Mouse (Mus musculus) lung, embryonic 15.5 days (tissue): ENCODE measurements at regions not wholly inside any gene's neighbourhood (a gene's known extent, or its start where the extent isn't known, plus 50 kb on each side); places are given as distances from the start of the nearest gene placed in this dataset.

Experiments
- ATAC-seq: fragments of 200-750 bp; cut with Nextera tagmentation; 2 replicates; pipeline ENCODE4 v1.8.0; 2017; ENCODE audit warnings: moderate number of reproducible peaks, borderline replicate concordance; ENCODE audit not compliant: low FRiP score, low TSS enrichment; ENCODE audit errors: extremely low read depth
- H3K27ac ChIP-seq: fragments of 300-500 bp; sonication (generic); 2 replicates; pipeline ENCODE4 v1.5.1; 2015; ENCODE audit warnings: moderate library complexity, mild to moderate bottlenecking, inconsistent platforms
- H3K27me3 ChIP-seq: fragments of 300-500 bp; sonication (generic); 2 replicates; pipeline ENCODE4 v1.6.1; 2015; ENCODE audit warnings: inconsistent platforms
- H3K36me3 ChIP-seq: fragments of 300-500 bp; sonication (generic); 2 replicates; pipeline ENCODE4 v1.6.1; 2015; ENCODE audit warnings: inconsistent platforms
- H3K4me1 ChIP-seq: fragments of 300-500 bp; sonication (generic); 2 replicates; pipeline ENCODE4 v1.6.1; 2015; ENCODE audit warnings: inconsistent platforms
- H3K4me2 ChIP-seq: fragments of 300-500 bp; sonication (generic); 2 replicates; pipeline ENCODE4 v1.6.1; 2015; ENCODE audit warnings: inconsistent platforms, mild to moderate bottlenecking, moderate library complexity
- H3K4me3 ChIP-seq: fragments of 300-500 bp; sonication (generic); 2 replicates; pipeline ENCODE4 v1.5.1; 2015; ENCODE audit warnings: mild to moderate bottlenecking, inconsistent platforms
- H3K9ac ChIP-seq: fragments of 300-500 bp; sonication (generic); 2 replicates; pipeline ENCODE4 v1.6.1; 2015; ENCODE audit warnings: inconsistent platforms
- H3K9me3 ChIP-seq: fragments of 300-500 bp; sonication (generic); 2 replicates; pipeline ENCODE4 v1.6.1; 2016; ENCODE audit warnings: inconsistent platforms
- WGBS: fragments of 180-500 bp; shearing (Covaris S2); methylation state at CpG from one replicate; pipeline ENCODE4 v1.1.7; 2015; 5-methylcytosine and 5-hydroxymethylcytosine counted together

DNA sequence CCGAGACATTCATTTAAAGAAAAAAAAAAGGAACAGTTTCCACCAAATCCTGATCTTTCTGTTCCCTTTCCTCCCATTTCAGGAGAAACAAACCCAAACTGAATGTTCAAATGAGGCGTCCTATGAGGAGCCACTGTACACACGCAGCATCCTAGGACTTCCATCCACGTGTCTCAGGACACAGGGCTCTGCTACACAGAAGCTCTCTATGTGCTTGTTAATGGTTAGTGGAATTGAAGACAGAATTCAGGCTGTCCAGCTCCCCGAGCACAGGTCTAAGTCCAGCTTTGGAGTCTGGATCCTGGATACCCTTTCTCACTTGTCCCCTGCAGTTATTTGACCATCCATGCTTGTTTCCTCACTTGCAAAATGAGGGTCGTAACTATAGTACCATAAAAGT is 444.4 kb downstream of the Tns3 start:
- Histone ChIP-seq H3K9ac (no peak overlapping the region), H3K27me3 (no peaks in the 10 kb centered on the region), H3K36me3 (no peaks in the 10 kb centered on the region), H3K9me3 (no peaks in the 10 kb centered on the region), H3K4me1 (0 out of 2 replicates have a peak, but pooled peaks cover 3% of the 10 kb centered on the region), H3K4me2 (no peak overlapping the region), H3K4me3 (no peak overlapping the region), H3K27ac (no peak overlapping the region)
- no peak for ATAC-seq
- WGBS = 68% methylated on average over 6 of the region's 6 CpGs

DNA sequence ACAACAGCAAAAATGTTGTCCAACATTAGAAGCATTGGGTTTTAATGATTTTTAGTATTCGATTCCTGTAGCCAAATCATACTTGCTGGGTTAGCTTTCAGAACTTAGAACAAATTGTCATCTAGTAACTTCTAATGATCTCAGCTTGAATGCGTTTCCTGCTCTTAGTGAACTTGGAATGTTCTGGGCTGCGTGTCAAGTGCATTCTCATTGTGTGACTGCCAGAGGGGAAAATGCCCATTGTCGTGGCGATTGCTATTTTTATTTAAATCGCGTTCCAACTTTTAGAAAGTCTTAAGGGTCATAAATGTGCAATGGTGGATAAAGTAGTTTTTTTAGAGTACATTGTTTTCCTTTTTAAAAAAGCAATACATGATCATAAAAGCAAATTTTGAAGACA is 448.7 kb downstream of the Tns3 start:
- Histone ChIP-seq H3K36me3 (no peaks in the 10 kb centered on the region), H3K4me3 (no peak overlapping the region), H3K4me2 (no peak overlapping the region), H3K9me3 (no peaks in the 10 kb centered on the region), H3K9ac (no peak overlapping the region), H3K27me3 (no peaks in the 10 kb centered on the region), H3K27ac (no peak overlapping the region), H3K4me1 (no peaks in the 10 kb centered on the region)
- 50% methylated on average over 7 of the region's 7 CpGs for WGBS
- ATAC-seq = no peak

DNA sequence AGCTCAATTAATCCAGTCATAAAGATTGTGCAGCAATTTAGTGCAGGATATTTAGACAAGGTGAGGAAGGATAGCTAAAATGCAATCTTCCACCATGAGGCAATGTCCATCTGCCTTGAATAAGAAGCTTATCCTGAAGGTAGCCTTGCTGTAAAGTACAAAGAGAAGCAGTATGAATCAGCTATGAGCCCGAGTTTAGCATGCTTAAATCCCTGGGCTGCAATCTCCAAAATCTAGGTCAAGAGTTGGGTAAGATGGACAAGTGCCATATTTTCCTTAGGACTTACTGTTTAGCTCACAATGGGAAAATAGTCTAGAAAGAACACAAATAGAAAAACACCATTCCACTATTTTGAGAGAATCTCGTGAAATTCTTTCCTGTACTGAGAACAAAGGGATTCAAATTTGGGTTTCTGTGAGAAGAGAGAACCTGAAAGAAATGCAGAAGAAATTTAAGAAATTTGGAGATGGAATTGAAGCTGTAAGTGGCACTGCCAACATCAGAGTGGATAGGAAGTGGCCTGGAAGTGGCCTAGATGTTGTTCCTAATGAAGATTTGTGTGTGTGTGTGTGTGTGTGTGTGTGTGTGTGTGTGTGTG is 449.9 kb downstream of the Tns3 start:
- no peaks in the 10 kb centered on the region for H3K4me1 ChIP-seq
- no peak overlapping the region for H3K9ac ChIP-seq
- no peaks in the 10 kb centered on the region for H3K36me3 ChIP-seq
- no peaks in the 10 kb centered on the region for H3K9me3 ChIP-seq
- WGBS = 61% methylated on average over 2 of the region's 2 CpGs
- no peaks in the 10 kb centered on the region for H3K27me3 ChIP-seq
- no peak overlapping the region for H3K4me2 ChIP-seq
- ATAC-seq = no peak
- H3K27ac ChIP-seq = no peak overlapping the region
- no peak overlapping the region for H3K4me3 ChIP-seq

DNA sequence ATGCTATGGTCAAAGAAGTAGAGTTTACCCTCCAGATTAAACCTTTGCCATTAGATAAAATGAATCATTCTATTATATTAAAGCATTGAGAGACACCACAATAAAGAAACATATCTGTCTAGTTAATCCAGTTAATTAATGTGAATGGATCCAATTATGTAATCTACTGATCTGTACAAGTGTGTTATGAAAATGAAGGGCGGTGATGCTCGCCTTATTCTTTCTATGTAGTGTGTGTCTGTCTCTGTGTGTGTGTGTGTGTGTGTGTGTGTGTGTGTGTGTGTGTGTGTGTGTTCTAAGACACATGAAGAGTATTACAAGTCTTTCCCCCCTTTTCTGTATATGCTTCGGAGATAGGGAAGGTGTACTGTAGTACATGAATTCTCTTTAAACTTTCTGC is 451.2 kb downstream of the Tns3 start:
- 95% methylated on average over 3 of the region's 3 CpGs for WGBS
- no peak overlapping the region for H3K9ac ChIP-seq
- H3K27ac ChIP-seq = no peak overlapping the region
- H3K4me1 ChIP-seq = no peaks in the 10 kb centered on the region
- H3K9me3 ChIP-seq = no peaks in the 10 kb centered on the region
- ATAC-seq = no peak
- no peaks in the 10 kb centered on the region for H3K36me3 ChIP-seq
- H3K4me3 ChIP-seq = no peak overlapping the region
- no peaks in the 10 kb centered on the region for H3K27me3 ChIP-seq
- no peak overlapping the region for H3K4me2 ChIP-seq

DNA sequence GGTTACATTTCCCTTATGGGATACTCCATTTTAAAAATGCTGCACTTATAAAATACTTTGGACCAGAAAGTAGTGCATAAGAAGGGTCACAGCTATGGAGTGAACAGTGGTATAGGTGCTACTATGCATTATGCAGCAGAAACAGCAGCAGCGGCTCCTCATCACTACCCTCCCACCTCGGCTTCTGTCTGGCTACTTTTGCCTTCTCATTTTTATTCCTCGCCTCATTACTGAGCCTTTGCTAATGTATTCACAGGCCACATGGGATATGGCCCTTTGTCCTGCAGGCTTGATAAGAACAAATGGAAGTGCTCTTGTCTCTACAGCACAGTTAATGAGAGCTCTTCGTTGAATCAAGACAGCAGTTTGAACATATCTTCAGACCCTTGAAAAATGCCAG is 451.6 kb downstream of the Tns3 start:
- Histone ChIP-seq H3K9ac (no peak overlapping the region), H3K9me3 (no peaks in the 10 kb centered on the region), H3K27ac (no peak overlapping the region), H3K36me3 (no peaks in the 10 kb centered on the region), H3K4me3 (no peak overlapping the region), H3K4me1 (no peaks in the 10 kb centered on the region), H3K27me3 (no peaks in the 10 kb centered on the region), H3K4me2 (no peak overlapping the region)
- no peak for ATAC-seq
- WGBS = 54% methylated on average over 4 of the region's 4 CpGs

DNA sequence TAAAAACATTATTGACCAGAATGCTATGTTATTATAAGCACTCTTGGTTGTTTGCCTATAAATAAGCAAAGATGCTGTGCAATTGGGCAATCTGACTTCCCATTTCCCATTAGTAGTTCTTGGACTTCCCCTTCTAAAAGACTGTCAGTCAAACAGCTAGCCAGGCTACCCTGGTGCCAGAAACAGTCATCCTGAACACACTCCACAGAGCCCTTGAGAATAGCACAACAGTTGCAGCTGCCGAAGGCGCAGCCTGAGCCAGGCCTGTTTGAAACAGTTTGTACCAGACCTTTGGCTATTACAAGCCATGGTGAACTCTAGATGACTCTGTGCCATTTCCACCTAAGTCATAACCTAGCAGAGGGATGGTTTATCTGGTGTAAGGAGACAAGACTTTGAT is 455.3 kb downstream of the Tns3 start:
- no peak for ATAC-seq
- no peak overlapping the region for H3K9ac ChIP-seq
- no peaks in the 10 kb centered on the region for H3K4me1 ChIP-seq
- no peak overlapping the region for H3K4me2 ChIP-seq
- H3K4me3 ChIP-seq = no peak overlapping the region
- H3K27ac ChIP-seq = no peak overlapping the region
- H3K9me3 ChIP-seq = no peaks in the 10 kb centered on the region
- 78% methylated on average over 2 of the region's 2 CpGs for WGBS
- H3K27me3 ChIP-seq = no peaks in the 10 kb centered on the region
- no peaks in the 10 kb centered on the region for H3K36me3 ChIP-seq

DNA sequence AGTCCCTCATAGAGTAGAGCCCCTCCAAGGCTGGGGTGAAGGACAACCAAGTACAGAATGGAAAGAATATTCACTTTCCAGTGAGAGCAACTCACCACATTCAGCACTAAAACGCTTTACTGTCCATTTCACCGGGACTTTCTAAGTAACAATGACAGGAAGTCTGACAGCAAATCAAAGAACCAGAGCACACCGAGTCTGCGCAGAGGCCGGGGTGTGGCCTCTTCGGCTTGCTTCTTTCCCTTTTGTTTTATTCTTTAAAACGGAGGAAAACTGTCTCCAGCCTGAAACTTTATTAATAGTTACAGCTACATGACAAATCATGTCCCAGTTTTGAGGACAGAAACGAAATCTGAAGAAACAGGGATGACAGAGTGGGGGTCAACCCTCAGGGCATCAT is 465.0 kb downstream of the Tns3 start:
- H3K9me3 ChIP-seq = no peaks in the 10 kb centered on the region
- no peaks in the 10 kb centered on the region for H3K36me3 ChIP-seq
- no peak overlapping the region for H3K4me2 ChIP-seq
- H3K4me3 ChIP-seq = no peak overlapping the region
- no peak overlapping the region for H3K27ac ChIP-seq
- no peaks in the 10 kb centered on the region for H3K4me1 ChIP-seq
- ATAC-seq = no peak
- H3K9ac ChIP-seq = no peak overlapping the region
- 66% methylated on average over 8 of the region's 8 CpGs for WGBS
- H3K27me3 ChIP-seq = no peaks in the 10 kb centered on the region
